Mouse (Mus musculus) liver, embryonic 15.5 days (tissue): ENCODE measurements around the gene Cdkn1b. TPM values are rescaled to one million over a fixed set of nuclear protein-coding genes. Genes with fewer than 3 reads are reported as not detected.

Experiments used
- ATAC-seq: fragments of 200-750 bp; cut with Nextera tagmentation; 2 replicates; pipeline ENCODE4 v1.8.0; 2017; ENCODE audit warnings: moderate number of reproducible peaks, mild to moderate bottlenecking, moderate library complexity; ENCODE audit not compliant: insufficient read depth
- H3K27ac ChIP-seq: fragments of 300-500 bp; sonication (generic); replicated peaks from 2 replicates; pipeline ENCODE4 v1.5.1; 2015; ENCODE audit warnings: mild to moderate bottlenecking, inconsistent platforms
- H3K27me3 ChIP-seq: fragments of 300-500 bp; sonication (generic); 2 replicates; pipeline ENCODE4 v1.6.1; 2015; ENCODE audit warnings: mild to moderate bottlenecking, inconsistent platforms
- H3K36me3 ChIP-seq: fragments of 300-500 bp; sonication (generic); replicated peaks from 2 replicates; pipeline ENCODE4 v1.6.1; 2015; ENCODE audit warnings: moderate library complexity, mild to moderate bottlenecking, inconsistent platforms
- H3K4me1 ChIP-seq: fragments of 300-500 bp; sonication (generic); replicated peaks from 2 replicates; pipeline ENCODE4 v1.6.1; 2015; ENCODE audit warnings: inconsistent platforms
- H3K4me2 ChIP-seq: fragments of 300-500 bp; sonication (generic); 2 replicates; pipeline ENCODE4 v1.6.1; 2015; ENCODE audit warnings: moderate library complexity, mild to moderate bottlenecking, inconsistent platforms
- H3K4me3 ChIP-seq: fragments of 300-500 bp; sonication (generic); replicated peaks from 2 replicates; pipeline ENCODE4 v1.5.1; 2015; ENCODE audit warnings: mild to moderate bottlenecking, inconsistent platforms
- H3K9ac ChIP-seq: fragments of 300-500 bp; sonication (generic); 2 replicates; pipeline ENCODE4 v1.6.1; 2015; ENCODE audit warnings: moderate library complexity, mild to moderate bottlenecking, inconsistent platforms
- H3K9me3 ChIP-seq: fragments of 300-500 bp; sonication (generic); replicated peaks from 2 replicates; pipeline ENCODE4 v1.6.1; 2016; ENCODE audit warnings: inconsistent platforms
- WGBS: fragments of 180-500 bp; shearing (Covaris S2); methylation state at CpG from one replicate; pipeline ENCODE4 v1.1.7; 2015; ENCODE audit warnings: mixed read lengths; ENCODE audit not compliant: insufficient replicate concordance; 5-methylcytosine and 5-hydroxymethylcytosine counted together
- polyA plus RNA-seq: library from polyadenylated mRNA; unstranded; fragments of >200 nt; fragmentation: Nextera tagmentation; extraction: Ambion mirVana; gene quantifications from 2 replicates; pipeline ENCODE4 v1.2.1, GENCODE M21; 2015

The Cdkn1b gene
- polyA plus RNA-seq, 1 experiment from 2014 or later = 14.1 TPM

- no peak for ATAC-seq
- peak overlapping the region; percentile 87 for H3K9ac ChIP-seq
- H3K9me3 ChIP-seq = no peaks in the 10 kb centered on the region
- H3K4me1 ChIP-seq = peaks cover 50% of the 10 kb centered on the region
- H3K4me2 ChIP-seq = peak overlapping the region; percentile 99
- 18% methylated on average over 9 of the region's 9 CpGs for WGBS
- peaks cover 12% of the 10 kb centered on the region; the same call in 1 of the 2 replicates for H3K27me3 ChIP-seq
- H3K36me3 ChIP-seq = peaks cover 17% of the 10 kb centered on the region
- peak overlapping the region; percentile 98 for H3K27ac ChIP-seq
- peak overlapping the region; percentile 82 for H3K4me3 ChIP-seq
Observed at GRCm38 (mm10) chr6:134922511-134923195, 2.5 kb downstream of the Cdkn1b start.

GRCm38 (mm10) chr6:134923670-134924069 lies 3.5 kb downstream of the Cdkn1b start:
- Histone ChIP-seq H3K4me1 (peaks cover 48% of the 10 kb centered on the region), H3K36me3 (peaks cover 17% of the 10 kb centered on the region), H3K4me3 (peak overlapping the region; percentile 30), H3K9ac (no peak overlapping the region), H3K27ac (peak overlapping the region; percentile 55), H3K9me3 (no peaks in the 10 kb centered on the region), H3K27me3 (peaks cover 8% of the 10 kb centered on the region; the same call in 1 of the 2 replicates), H3K4me2 (peak overlapping the region; percentile 99)
- WGBS = 72% methylated on average over 4 of the region's 4 CpGs
- no peak for ATAC-seq

GRCm38 (mm10) chr6:134924262-134924661 lies 4.1 kb downstream of the Cdkn1b start:
- Histone ChIP-seq H3K4me2 (peak overlapping the region; percentile 37), H3K4me3 (no peak overlapping the region; the same call in 1 of the 2 replicates), H3K4me1 (peaks cover 42% of the 10 kb centered on the region), H3K9me3 (no peaks in the 10 kb centered on the region), H3K27me3 (0 out of 2 replicates have a peak, but pooled peaks cover 2% of the 10 kb centered on the region), H3K36me3 (peaks cover 17% of the 10 kb centered on the region), H3K9ac (no peak overlapping the region), H3K27ac (no peak overlapping the region)
- ATAC-seq = no peak
- WGBS = 58% methylated on average over 3 of the region's 3 CpGs

- peak overlapping the region; percentile 4; the same call in 1 of the 2 replicates for H3K27ac ChIP-seq
- peaks cover 20% of the 10 kb centered on the region for H3K36me3 ChIP-seq
Observed at GRCm38 (mm10) chr6:134925673-134926337, 5.6 kb downstream of the Cdkn1b start.

GRCm38 (mm10) chr6:134926338-134926705 lies 6.1 kb downstream of the Cdkn1b start:
- no peak for ATAC-seq
- Histone ChIP-seq H3K4me3 (peak overlapping the region; percentile 73), H3K4me2 (peak overlapping the region; percentile 93), H3K4me1 (peaks cover 53% of the 10 kb centered on the region), H3K36me3 (peaks cover 22% of the 10 kb centered on the region), H3K27ac (peak overlapping the region; percentile 100), H3K27me3 (no peaks in the 10 kb centered on the region), H3K9ac (peak overlapping the region; percentile 87), H3K9me3 (no peaks in the 10 kb centered on the region)
- 24% methylated on average over 3 of the region's 3 CpGs for WGBS

More at GRCm38 (mm10) chr6:134925673-134926337, 5.6 kb downstream of the Cdkn1b start:
- H3K9me3 ChIP-seq = no peaks in the 10 kb centered on the region
- H3K9ac ChIP-seq = no peak overlapping the region
- no peaks in the 10 kb centered on the region for H3K27me3 ChIP-seq
- H3K4me2 ChIP-seq = peak overlapping the region; percentile 45
- H3K4me3 ChIP-seq = peak overlapping the region; percentile 24
- ATAC-seq = no peak
- WGBS = 50% methylated on average over 4 of the region's 4 CpGs
- peaks cover 48% of the 10 kb centered on the region for H3K4me1 ChIP-seq

- Histone ChIP-seq H3K9ac (peak overlapping the region; percentile 87), H3K36me3 (peaks cover 19% of the 10 kb centered on the region), H3K4me2 (peak overlapping the region; percentile 93), H3K4me3 (peak overlapping the region; percentile 73), H3K9me3 (no peaks in the 10 kb centered on the region), H3K27ac (peak overlapping the region; percentile 100), H3K27me3 (no peaks in the 10 kb centered on the region), H3K4me1 (peaks cover 54% of the 10 kb centered on the region)
- ATAC-seq = peak; percentile 28
- WGBS = under 1% methylated on average over 63 of the region's 63 CpGs
Observed at GRCm38 (mm10) chr6:134926803-134927594, 6.8 kb downstream of the Cdkn1b start.

- peak overlapping the region; percentile 87 for H3K9ac ChIP-seq
Observed at GRCm38 (mm10) chr6:134927595-134928095, 7.4 kb downstream of the Cdkn1b start.

GRCm38 (mm10) chr6:134928096-134928888 lies 8.1 kb downstream of the Cdkn1b start:
- ATAC-seq = peak; percentile 79
- H3K9ac ChIP-seq = peak overlapping the region; percentile 87
- H3K36me3 ChIP-seq = peaks cover 22% of the 10 kb centered on the region
- no peaks in the 10 kb centered on the region for H3K9me3 ChIP-seq
- peak overlapping the region; percentile 100 for H3K27ac ChIP-seq
- peak overlapping the region; percentile 93 for H3K4me2 ChIP-seq
- H3K4me3 ChIP-seq = peak overlapping the region; percentile 73
- peaks cover 55% of the 10 kb centered on the region for H3K4me1 ChIP-seq
- WGBS = under 1% methylated on average over 63 of the region's 63 CpGs
- H3K27me3 ChIP-seq = no peaks in the 10 kb centered on the region

More at GRCm38 (mm10) chr6:134927595-134928095, 7.4 kb downstream of the Cdkn1b start:
- no peaks in the 10 kb centered on the region for H3K27me3 ChIP-seq
- peak overlapping the region; percentile 73 for H3K4me3 ChIP-seq
- ATAC-seq = peak; percentile 3; the same call in 1 of the 2 replicates
- WGBS = 2% methylated on average over 13 of the region's 13 CpGs
- no peaks in the 10 kb centered on the region for H3K9me3 ChIP-seq
- H3K4me2 ChIP-seq = peak overlapping the region; percentile 93
- peaks cover 53% of the 10 kb centered on the region for H3K4me1 ChIP-seq
- H3K36me3 ChIP-seq = peaks cover 17% of the 10 kb centered on the region
- peak overlapping the region; percentile 100 for H3K27ac ChIP-seq

GRCm38 (mm10) chr6:134928889-134929310 lies 8.7 kb downstream of the Cdkn1b start:
- WGBS = under 1% methylated on average over 15 of the region's 15 CpGs
- Histone ChIP-seq H3K4me2 (peak overlapping the region; percentile 93), H3K27ac (peak overlapping the region; percentile 100)

GRCm38 (mm10) chr6:134929926-134930325 lies 9.7 kb downstream of the Cdkn1b start:
- Histone ChIP-seq H3K36me3 (peaks cover 25% of the 10 kb centered on the region), H3K9ac (peak overlapping the region; percentile 90), H3K27me3 (no peaks in the 10 kb centered on the region), H3K4me1 (peaks cover 56% of the 10 kb centered on the region), H3K4me2 (peak overlapping the region; percentile 93), H3K27ac (peak overlapping the region; percentile 100), H3K9me3 (no peaks in the 10 kb centered on the region), H3K4me3 (peak overlapping the region; percentile 73)
- ATAC-seq = no peak
- WGBS = 18% methylated on average over 4 of the region's 4 CpGs

More at GRCm38 (mm10) chr6:134928889-134929310, 8.7 kb downstream of the Cdkn1b start:
- Histone ChIP-seq H3K27me3 (no peaks in the 10 kb centered on the region), H3K36me3 (peaks cover 22% of the 10 kb centered on the region), H3K4me1 (peaks cover 55% of the 10 kb centered on the region), H3K9ac (peak overlapping the region; percentile 90), H3K4me3 (peak overlapping the region; percentile 73), H3K9me3 (no peaks in the 10 kb centered on the region)
- peak; percentile 45 for ATAC-seq
